Mouse (Mus musculus) lung, postnatal 36 days (tissue): Measurements from ENCODE around the gene Szt2.

Source experiments
- DNase-seq: peaks from one replicate; pipeline ENCODE4 v3.0.0; 2022; ENCODE audit warnings: mixed read lengths

Gene Szt2

DNA sequence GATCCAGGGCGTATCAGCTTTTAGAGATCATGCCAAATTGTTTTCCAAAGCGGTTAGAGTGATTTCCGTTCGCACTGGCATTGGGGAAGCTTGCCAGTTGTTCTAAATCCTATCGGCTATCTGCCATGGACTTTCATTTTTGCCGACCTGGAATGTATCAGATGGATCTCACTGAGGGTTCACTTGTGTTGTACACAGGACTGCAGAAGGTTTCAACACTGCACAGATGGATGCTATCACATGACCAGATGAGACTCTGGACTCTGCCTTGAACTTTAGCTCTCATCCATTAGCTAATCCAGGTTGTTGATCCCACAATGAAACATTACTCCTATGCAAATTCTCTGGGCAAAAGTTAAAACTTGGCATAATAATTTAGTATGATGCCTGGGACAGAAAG, 52.3 kb downstream of the Szt2 start:
- no peak for DNase-seq

DNA sequence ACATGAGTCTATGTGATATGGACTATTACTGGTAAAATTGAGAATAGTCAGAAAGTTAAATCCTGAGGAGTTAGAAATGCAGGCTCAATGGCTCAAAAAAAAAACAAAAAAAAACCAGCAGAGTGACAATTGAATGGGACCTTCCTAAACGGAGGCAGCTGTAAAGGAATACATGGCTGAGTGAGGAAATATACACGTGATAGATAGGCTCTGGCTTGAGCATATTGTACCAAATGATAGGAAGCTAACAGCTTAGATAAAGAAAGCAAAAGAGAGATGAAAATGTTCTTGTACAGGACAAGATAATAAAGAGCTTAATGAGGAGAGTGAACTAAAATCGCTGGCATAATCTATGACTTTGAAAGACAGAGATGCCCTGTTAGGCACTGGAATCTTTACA, 54.8 kb downstream of the Szt2 start:
- DNase-seq, result no peak

DNA sequence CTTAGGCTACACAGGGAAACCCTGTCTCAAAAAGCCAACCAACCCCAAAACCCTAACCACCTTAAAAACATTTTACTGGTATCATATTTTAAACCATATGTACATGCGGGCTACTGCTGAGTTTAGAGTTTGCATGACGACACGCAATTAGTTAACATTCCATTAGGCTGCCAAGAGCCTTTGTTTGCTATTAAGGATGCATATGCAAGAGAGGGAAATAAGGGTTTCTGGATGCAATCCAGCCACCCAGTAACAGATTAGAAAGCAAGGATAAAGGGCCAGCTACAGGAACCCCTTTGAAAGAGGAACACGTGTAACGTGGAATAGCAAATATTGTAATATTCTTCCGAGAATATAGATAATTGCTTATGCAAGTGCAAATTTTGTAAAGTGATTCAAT, 55.4 kb downstream of the Szt2 start:
- no peak for DNase-seq

DNA sequence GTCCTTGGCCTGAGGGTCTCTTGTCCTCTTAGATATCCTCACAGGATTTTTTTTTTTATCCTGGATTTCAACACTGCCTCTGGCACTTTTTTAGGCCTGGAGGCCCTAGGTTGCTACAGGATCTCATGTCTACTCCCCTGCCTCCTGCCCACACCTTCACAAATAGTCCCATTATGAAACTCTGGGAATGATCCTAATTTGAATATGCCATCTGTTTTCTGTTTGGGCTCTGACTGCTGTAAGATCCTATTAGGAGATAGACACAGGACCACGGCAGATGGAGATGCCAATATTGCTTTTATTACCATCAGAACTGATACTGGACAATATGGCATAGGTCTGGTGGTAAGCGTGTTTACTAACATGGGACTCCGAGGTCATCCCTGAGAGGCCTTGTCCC, 57.2 kb downstream of the Szt2 start:
- no peak for DNase-seq

DNA sequence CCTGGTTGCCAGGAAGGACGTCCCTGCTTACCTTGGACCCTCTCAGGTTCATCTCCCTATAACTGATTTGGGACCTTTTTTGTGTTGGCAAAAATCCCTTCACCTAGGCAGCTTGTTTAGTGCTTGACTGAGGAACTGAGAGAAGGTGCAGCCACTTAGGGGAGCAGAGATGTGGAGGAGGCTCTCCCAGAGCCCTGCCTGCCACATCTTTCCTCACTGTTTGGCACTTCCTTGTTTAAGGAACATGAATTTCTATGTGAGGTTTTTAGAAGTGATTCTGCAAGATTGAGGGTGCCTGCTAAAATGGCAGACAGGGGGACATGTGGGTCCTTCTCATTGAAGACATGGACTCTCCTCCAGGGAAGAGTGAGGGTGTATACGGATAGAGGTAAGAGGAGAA, 58.2 kb downstream of the Szt2 start:
- no peak for DNase-seq

DNA sequence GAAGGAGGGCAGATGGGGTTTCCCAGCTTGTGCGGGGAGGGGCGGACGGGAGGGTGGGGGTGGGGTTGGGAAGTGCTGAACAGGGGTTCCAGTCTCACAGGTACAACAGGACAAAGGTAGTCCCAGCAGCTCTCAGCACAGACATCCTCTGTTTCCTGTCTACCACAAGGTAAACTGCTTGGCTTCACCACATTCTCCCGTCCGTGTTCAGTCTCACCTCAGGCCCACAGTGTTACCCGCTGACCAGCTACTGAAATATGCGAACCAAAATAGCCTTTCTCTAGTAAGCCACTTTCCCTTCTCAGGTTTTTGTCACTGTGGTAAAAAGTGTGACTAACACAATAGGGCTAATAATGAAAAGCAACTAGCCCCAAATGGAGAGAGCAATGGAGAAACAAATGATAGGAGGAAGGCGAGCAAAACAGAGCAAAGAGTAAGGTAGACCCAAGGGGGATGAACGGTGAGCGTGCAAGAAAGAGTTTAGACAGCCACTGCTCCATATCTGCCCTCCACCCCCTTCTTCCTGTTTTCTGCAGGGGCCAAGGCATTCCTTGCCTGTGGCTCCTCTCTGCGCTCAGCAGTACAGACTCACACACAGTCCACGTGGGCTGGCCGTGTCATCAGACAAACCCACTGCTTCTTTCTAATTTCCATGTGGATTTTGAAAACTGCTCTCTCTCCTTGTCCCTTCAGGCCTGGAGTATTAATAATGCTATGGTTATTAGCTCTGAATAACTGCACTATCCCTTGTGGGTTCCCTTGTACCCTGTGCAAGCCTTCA, 61.4 kb downstream of the Szt2 start:
- DNase-seq, result no peak

DNA sequence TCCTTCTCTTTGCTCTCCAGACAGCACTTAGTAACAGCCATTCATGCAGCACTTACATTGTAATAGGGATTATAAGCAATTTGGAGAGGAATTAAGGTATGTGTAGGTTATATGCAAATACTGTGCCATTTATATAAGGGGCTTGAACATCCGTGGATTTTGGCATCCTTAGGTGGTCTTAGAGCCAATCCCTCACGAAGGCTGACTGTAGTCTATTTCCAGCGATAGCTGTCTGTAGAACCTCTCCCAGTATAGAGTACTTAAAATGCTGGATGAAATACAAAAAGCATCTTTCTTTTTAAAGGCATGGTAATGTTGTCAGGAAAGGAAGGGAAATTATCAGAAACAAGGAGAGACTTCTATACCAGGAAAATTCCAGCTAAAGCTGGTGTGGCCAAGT, 67.6 kb downstream of the Szt2 start:
- no peak for DNase-seq

DNA sequence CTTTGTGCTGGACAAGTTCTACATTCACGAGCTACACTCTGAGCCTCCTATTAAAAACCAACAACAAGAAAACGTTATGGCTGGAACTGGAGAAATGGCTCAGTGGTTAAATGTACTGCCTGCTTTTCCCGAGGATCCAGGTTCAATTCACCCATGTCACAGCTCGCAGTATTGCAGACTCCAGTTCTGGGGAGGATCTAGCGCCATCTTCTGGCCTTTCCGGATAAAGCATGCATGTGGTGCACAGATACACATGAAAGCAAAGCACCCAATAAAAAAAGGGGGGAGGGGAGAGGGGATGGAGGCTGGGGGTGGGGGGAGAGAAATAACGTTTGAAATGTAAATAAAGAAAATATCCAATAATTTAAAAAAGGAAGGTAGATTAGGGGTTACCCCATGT, 72.4 kb downstream of the Szt2 start:
- peak; percentile 76 for DNase-seq

DNA sequence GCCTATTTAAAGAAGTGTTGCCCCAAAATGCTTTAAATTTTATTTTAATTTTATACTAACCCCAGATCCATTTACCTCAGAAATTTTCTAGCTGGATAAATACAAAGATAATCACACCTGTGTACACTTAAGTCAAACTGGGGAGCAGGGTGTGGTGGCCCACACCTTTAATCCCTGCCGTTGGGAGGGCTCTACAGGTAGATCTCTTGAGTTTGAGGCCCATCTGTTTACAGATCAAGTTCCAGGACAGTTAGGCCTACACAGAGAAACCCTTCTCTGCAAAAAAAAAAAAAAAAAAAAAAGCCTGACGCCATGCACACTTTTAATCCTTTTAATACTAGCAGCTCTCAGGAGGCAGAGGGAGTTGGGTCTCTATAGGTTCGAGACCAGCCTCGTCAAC, 73.1 kb downstream of the Szt2 start:
- no peak for DNase-seq

DNA sequence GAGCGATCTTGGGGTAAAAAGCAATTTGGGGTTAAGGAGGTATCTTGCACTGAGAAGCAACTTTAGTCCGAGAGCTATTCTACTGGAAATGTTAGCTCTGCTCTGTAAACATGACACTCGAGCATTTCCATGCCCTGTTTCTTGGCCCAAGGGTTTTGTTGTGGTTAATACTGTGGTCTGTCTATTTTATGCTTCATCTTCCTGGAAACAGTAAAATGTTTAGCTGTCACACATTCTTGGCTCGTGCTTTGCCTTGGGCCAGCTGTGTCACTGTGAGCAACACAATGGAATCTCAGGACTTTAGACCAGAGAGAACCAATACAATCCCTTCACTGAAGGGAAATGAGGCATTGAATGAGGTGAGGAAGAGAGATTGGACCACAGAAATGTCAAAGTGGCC, 77.3 kb downstream of the Szt2 start:
- peak; percentile 50 for DNase-seq

DNA sequence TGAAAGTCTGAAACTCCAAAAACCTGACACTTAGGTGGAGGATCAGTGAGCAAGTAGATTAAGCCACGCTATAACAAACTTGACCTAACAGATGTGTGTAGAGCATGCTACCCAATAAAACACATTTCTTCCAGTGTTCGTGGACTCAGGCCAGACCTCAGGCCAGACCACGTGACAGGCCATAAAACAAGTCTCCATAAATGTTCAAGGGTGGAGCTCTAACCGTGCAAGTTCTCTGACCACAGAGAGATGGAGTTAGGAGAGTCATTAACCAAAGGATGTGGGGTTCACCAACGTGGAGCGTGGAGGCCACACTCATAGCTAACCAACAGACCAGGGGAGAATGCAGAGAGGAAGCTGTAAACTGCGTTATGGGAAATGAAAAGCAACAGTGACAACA, 82.6 kb downstream of the Szt2 start:
- DNase-seq, result no peak

DNA sequence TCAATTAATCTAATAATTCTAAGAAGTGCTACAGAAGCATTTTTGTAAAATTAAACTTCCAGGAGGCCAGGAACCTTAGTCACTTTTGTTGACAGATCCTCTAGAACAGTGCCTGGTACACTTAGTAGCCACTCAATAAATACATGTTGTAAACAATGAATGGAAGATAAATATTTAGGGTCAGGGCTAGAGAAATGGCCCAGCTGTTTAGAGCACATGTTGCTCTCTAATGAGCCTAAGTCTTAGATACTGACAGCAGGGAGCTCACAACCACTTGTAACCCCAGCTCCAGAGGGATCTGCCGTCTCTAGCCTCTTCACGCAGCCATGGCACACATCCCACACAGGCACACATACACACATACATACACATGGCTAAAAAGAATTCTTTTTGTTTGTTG, 88.4 kb downstream of the Szt2 start:
- peak; percentile 35 for DNase-seq

DNA sequence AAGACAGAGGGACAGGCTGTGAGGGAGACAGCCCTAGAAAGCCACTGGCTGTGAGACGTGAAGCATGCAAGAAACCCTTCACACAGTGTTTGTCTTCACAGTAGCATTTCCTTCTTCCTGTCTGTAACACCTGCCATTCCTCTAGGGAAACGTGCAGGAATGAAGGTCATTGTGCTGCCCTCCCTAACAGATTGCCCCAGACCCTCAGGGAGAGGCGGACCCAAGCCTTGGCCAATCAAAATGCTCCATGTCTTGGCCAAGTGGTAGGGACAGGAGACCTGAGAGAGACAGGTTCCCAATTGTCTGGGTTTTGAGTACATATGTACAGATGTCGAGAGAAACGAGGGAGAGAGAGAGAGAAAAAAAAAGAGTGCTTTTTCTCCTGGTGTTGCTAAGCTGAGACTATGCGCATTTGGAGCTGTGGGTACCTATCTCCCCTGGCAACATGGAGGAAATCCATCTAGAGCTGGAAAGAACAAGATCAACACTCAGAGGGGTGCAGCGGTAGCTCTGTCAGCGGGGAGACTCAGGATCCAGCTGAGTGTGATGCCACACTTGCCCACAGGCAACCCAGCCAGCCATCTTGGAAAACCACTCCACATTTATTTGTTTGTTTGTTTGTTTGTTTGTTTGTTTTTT, 89.2 kb downstream of the Szt2 start:
- no peak for DNase-seq

DNA sequence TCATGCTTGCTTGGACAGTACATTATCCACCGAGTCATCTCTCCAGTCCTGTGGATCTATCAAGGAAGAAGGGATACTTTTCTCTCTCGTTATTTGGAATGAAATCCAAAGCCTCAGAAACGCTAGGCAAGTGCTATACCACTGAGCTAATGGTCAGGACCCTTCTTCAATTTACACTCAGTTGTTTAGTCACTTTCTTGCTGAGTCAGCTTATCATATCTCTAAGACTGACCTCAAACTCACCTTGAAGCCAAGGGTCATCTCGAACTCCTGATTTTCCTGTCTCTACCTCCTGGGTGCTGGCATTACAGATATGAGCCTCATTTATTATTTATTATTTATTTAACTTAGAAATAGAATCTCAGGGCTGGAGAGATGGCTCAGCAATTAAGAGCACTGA, 92.4 kb downstream of the Szt2 start:
- DNase-seq, result no peak

DNA sequence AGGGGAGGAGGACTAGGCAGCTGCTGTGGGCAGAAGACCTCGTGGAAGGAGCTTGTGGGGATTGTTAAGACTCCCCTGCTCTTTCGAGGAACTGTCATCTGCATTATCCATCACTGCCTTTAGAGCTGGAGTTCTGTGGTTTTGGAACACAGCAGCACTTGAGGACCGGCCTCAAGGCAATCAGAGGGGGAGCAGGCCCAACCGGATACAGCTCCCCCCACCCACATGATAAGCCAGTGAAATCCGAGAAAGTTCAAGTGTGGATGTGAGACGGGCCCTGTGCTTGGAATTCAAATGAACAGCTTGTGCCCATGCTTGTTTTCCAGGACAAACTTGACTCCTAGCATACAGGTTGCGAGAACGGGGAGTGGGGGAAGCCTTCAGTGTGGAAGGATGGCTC, 93.8 kb downstream of the Szt2 start:
- no peak for DNase-seq
